Mouse (Mus musculus) liver, embryonic 14.5 days (tissue): ENCODE data around the gene Siah1a. TPM values are rescaled to one million over a fixed set of nuclear protein-coding genes. Genes with fewer than 3 reads are reported as not detected.

Source experiments
- ATAC-seq: fragments of 200-750 bp; cut with Nextera tagmentation; 2 replicates; pipeline ENCODE4 v1.8.0; 2017; ENCODE audit warnings: moderate number of reproducible peaks, mild to moderate bottlenecking, moderate library complexity; ENCODE audit not compliant: insufficient read depth
- DNase-seq, 3 experiments: peaks; one replicate each; pipeline ENCODE4 v3.0.0-alpha.2; 2012 to 2013; ENCODE audit warnings: low read depth in 3 of 3, low spot score in 3 of 3
- H3K27ac ChIP-seq: fragments of 300-500 bp; sonication (generic); 2 replicates; pipeline ENCODE4 v1.5.1; 2014; ENCODE audit warnings: moderate library complexity, mild to moderate bottlenecking, control low read depth, inconsistent platforms
- H3K27me3 ChIP-seq: fragments of 300-500 bp; sonication (generic); 2 replicates; pipeline ENCODE4 v1.6.1; 2014; ENCODE audit warnings: mild to moderate bottlenecking, low read length, moderate library complexity; ENCODE audit not compliant: control insufficient read depth, insufficient read depth
- H3K36me3 ChIP-seq: fragments of 300-500 bp; sonication (generic); replicated peaks from 2 replicates; pipeline ENCODE4 v1.6.1; 2014; ENCODE audit warnings: low read depth; ENCODE audit not compliant: control insufficient read depth, insufficient read depth
- H3K4me1 ChIP-seq, 2 experiments: fragments of 200-500 bp in 1 of 2; fragments of 300-500 bp in 1 of 2; sonication (generic) in 1 of 2; replicated peaks; 2 replicates each; pipeline ENCODE4 v1.6.1; 2012 to 2014; ENCODE audit warnings: antibody characterized with exemption in 1 of 2, inconsistent platforms in 1 of 2, low read length in 1 of 2; ENCODE audit not compliant: control insufficient read depth in 2 of 2, insufficient read depth in 2 of 2
- H3K4me2 ChIP-seq: fragments of 300-500 bp; sonication (generic); 2 replicates; pipeline ENCODE4 v1.6.1; 2014; ENCODE audit warnings: low read depth, mild to moderate bottlenecking, control low read depth, moderate library complexity
- H3K4me3 ChIP-seq, 2 experiments: fragments of 200-500 bp in 1 of 2; fragments of 300-500 bp in 1 of 2; sonication (generic) in 1 of 2; 2 replicates each; pipeline ENCODE4 v1.5.1; 2012 to 2014; ENCODE audit warnings: low read depth in 2 of 2, low read length in 2 of 2, mild to moderate bottlenecking in 2 of 2, control low read depth in 1 of 2, inconsistent platforms in 1 of 2, moderate library complexity in 1 of 2; ENCODE audit not compliant: insufficient read depth in 1 of 2
- H3K9ac ChIP-seq: fragments of 300-500 bp; sonication (generic); replicated peaks from 2 replicates; pipeline ENCODE4 v1.6.1; 2014; ENCODE audit warnings: mild to moderate bottlenecking, control low read depth, moderate library complexity
- H3K9me3 ChIP-seq: fragments of 300-500 bp; sonication (generic); 2 replicates; pipeline ENCODE4 v1.6.1; 2016; ENCODE audit warnings: low read length, mixed read lengths; ENCODE audit not compliant: control insufficient read depth
- CTCF ChIP-seq: IDR thresholded peaks from 2 replicates; pipeline ENCODE4 v1.5.1; 2016; ENCODE audit warnings: antibody characterized with exemption, low read depth, control low read depth
- EP300 ChIP-seq: IDR thresholded peaks from 2 replicates; pipeline ENCODE4 v1.6.1; 2016; ENCODE audit warnings: antibody characterized with exemption, low read depth
- WGBS: fragments of 180-500 bp; shearing (Covaris S2); extraction: QIAGEN DNeasy Blood & Tissue Kit; methylation state at CpG from one replicate; pipeline ENCODE4 v1.1.7; 2014; ENCODE audit not compliant: insufficient replicate concordance; 5-methylcytosine and 5-hydroxymethylcytosine counted together
- polyA plus RNA-seq, 2 experiments: library from polyadenylated mRNA; depleted of rRNA in 1 of 2; stranded (reverse) in 1 of 2; unstranded in 1 of 2; fragments of >200 nt; fragmentation: Nextera tagmentation in 1 of 2; extraction: Ambion mirVana in 1 of 2; gene quantifications; 2 replicates each; pipeline versions ENCODE4 v1.2.1 to v1.2.3; 2012 to 2014

The Siah1a gene
- polyA plus RNA-seq, 2 experiments = 9.5 to 14.0 TPM

DNA sequence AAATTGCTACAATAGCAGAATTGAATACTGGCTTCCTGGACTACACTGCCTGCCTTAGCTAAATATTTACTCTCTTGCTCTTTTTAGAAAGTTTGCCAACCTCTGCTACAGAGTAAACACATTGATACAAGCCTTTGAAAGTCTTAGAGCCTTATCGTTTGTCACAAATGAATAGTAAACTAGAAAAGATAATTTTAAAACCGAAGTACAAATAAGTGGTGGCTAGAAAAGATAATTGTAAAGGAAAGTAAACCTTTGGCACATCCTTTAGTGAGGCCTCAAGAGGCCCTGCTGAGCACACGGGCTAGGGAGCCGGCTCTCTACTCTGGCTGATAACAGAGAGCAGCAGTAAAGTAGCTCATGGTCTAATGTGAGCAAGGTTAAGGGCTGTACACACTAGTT, 13.4 kb upstream of the Siah1a start:
- Histone ChIP-seq H3K9ac (no peak overlapping the region), H3K4me2 (no peak overlapping the region), H3K27me3 (no peaks in the 10 kb centered on the region; the same call in none of the 2 replicates), H3K9me3 (no peaks in the 10 kb centered on the region), H3K4me1 (peaks cover 13 to 18% of the 10 kb centered on the region in 2 experiments), H3K4me3 (no peak overlapping the region), H3K36me3 (no peaks in the 10 kb centered on the region), H3K27ac (peak overlapping the region; percentile 53)
- 6% methylated on average over 4 of the region's 4 CpGs for WGBS
- ATAC-seq = peak; percentile 90
- TF ChIP-seq CTCF (no peak), EP300 (peak; percentile 45)
- peak in 2 of 3 experiments; percentile 16 to 34 for DNase-seq

DNA sequence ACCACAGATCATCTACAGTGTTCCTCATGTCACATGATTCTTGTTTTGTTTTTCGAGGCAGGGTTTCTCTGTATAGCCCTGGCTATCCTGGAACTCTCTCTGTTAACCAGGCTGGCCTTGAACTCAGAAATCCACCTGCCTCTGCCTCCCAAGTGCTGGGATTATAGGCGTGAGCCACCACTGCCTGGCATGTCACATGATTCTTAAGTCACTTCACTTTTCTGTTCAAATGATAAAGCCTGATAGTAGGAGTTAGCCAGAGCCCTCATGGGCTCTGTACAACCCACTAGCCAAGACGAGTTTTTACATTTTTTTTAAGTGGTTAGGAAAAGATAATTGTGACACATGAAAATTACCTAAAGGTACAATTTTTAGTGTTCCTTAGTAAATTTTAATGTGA, 12.9 kb upstream of the Siah1a start:
- no peaks in the 10 kb centered on the region for H3K9me3 ChIP-seq
- no peak overlapping the region for H3K4me2 ChIP-seq
- no peak for TF ChIP-seq CTCF
- no peak for TF ChIP-seq EP300
- 29% methylated on average over 3 of the region's 3 CpGs for WGBS
- no peak overlapping the region for H3K9ac ChIP-seq
- no peaks in the 10 kb centered on the region; the same call in none of the 2 replicates for H3K27me3 ChIP-seq
- H3K4me1 ChIP-seq = peaks cover 13 to 18% of the 10 kb centered on the region in 2 experiments
- H3K27ac ChIP-seq = peak overlapping the region; percentile 53
- peak; percentile 76 for ATAC-seq
- H3K4me3 ChIP-seq = no peak overlapping the region
- no peaks in the 10 kb centered on the region for H3K36me3 ChIP-seq
- no peak for DNase-seq

DNA sequence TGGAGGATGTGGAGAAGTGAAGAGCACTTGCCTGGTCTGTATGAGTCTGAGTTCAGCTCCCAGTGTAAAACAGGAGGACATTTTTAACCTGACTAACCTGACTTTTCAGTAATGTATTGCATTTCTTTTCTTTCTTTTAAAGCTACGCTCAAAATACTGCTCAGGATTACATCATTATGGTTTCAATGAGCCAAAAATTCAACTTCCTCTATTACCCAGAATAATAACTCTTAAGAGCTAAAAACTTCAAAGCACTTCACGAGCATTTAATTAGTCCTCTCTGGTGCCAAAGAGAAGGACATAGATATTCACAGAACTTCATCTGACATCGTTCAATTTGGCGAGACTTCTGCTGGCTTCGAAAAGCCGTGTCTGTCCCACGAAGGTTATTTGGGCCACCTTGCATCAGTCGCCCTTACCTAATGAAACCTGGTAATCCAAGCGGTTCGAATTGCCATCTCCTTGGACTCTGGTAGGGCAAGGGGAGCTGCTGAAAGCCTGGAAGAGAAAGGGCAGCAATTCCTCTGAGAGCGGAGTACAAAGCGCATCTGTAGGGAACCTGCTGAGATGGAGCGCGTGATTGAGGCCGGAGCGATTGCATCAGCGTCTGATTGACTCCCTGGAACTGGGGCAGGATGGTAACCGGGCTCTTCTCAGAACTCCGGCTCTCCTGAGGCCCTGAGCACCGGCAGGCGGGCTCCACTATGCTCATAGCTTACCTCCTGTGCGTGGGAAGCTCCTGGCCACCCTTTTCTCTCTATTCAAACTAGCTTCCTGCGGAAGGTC, 11.4 kb upstream of the Siah1a start:
- Histone ChIP-seq H3K36me3 (no peaks in the 10 kb centered on the region), H3K4me2 (peak overlapping the region; percentile 6; the same call in 1 of the 2 replicates), H3K9me3 (no peaks in the 10 kb centered on the region), H3K27me3 (no peaks in the 10 kb centered on the region; the same call in 1 of the 2 replicates), H3K4me3 (no peak overlapping the region), H3K9ac (no peak overlapping the region), H3K27ac (no peak overlapping the region), H3K4me1 (peaks cover 13 to 18% of the 10 kb centered on the region in 2 experiments)
- DNase-seq (no peak), ATAC-seq (no peak)
- 34% methylated on average over 23 of the region's 23 CpGs for WGBS
- TF ChIP-seq CTCF (no peak), EP300 (no peak)

DNA sequence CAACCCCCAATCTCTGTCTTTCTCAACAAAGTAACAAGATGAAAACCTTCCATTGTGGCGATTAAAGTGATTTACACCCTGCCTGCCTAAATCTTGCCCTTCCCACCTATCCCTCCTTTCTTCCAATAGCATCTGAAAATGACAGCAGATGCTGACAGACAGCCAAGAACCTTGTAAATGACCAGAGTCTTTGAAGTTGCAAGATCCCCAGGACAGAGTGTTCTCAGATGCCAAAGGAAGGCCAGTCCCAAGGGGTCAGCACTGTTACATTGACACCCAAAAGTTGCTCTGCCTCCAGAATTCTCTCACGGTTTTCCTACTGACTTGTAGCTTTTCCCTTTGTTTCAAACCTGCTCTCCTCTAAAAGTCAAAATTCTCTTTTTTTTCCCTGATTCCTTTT, 4.1 kb upstream of the Siah1a start:
- no peak overlapping the region for H3K27ac ChIP-seq
- H3K9me3 ChIP-seq = no peaks in the 10 kb centered on the region
- H3K9ac ChIP-seq = no peak overlapping the region
- H3K4me3 ChIP-seq = no peak overlapping the region
- TF ChIP-seq CTCF (no peak), EP300 (no peak)
- no peak for DNase-seq
- ATAC-seq = no peak
- WGBS = 39% methylated on average over 2 of the region's 2 CpGs
- H3K36me3 ChIP-seq = no peaks in the 10 kb centered on the region
- H3K4me1 ChIP-seq = peaks cover 0 to 3% of the 10 kb centered on the region in 2 experiments; a peak in 1 of 4 replicates
- no peak overlapping the region for H3K4me2 ChIP-seq
- no peaks in the 10 kb centered on the region for H3K27me3 ChIP-seq

DNA sequence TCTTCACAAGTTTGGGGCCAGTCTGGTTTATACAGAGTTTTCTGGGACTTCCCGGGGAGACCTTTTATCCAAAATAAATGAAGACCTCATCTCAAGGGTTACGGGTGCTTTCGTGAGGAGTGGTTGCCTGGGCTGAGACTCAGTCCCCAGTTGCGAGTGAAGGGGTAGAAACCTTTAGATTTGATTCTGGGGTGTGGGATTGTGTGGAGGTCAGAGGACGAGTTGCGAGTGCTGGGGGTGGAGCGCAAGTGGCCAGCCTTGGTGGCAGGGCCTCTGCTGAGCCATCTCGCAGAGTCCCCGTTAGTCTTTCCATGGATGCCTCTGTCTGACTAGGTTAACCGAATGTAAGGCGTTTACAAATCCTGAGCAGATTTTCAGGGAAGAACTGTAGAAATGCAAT, 777 bp upstream of the Siah1a start:
- TF ChIP-seq EP300 (no peak), CTCF (no peak)
- Histone ChIP-seq H3K9me3 (no peaks in the 10 kb centered on the region), H3K27me3 (no peaks in the 10 kb centered on the region), H3K4me3 (peak overlapping the region; percentile 67 to 83), H3K4me1 (peaks cover 18 to 20% of the 10 kb centered on the region in 2 experiments), H3K36me3 (no peaks in the 10 kb centered on the region), H3K9ac (peak overlapping the region; percentile 81), H3K4me2 (peak overlapping the region; percentile 99), H3K27ac (peak overlapping the region; percentile 40)
- WGBS = 7% methylated on average over 11 of the region's 11 CpGs
- DNase-seq (no peak), ATAC-seq (no peak)
